In genomic region chr2:122631226-122631801, GRCm38 (mm10) we compare ENCODE assay signal across 8 mouse cellular contexts. TPM values are rescaled to one million over a fixed set of nuclear protein-coding genes. Genes with fewer than 3 reads are reported as not detected.
DNase-seq lines count a peak whose midpoint lies in the region; ATAC-seq and TF ChIP-seq lines count a peak whose summit lies in the region.

No protein-coding gene starts in this region.

- no peaks in the 10 kb centered on the region for H3K4me1 ChIP-seq in forebrain, postnatal 0 days (ENCODE audit: insufficient read depth)
- no peaks in the 10 kb centered on the region for H3K4me1 ChIP-seq in hindbrain, postnatal 0 days (ENCODE audit: insufficient read depth, low read length)
- peaks cover 20% of the 10 kb centered on the region for H3K4me1 ChIP-seq in liver, embryonic 13.5 days (replicated peaks)
- H3K4me1 ChIP-seq in neural tube, embryonic 11.5 days (ENCODE audit: control insufficient read depth, insufficient read depth, low read length): peaks cover 7% of the 10 kb centered on the region; the same call in 1 of the 2 replicates

- H3K4me3 ChIP-seq in forebrain, postnatal 0 days (ENCODE audit: low read depth, low read length): peak overlapping the region; percentile 68
- H3K4me3 ChIP-seq in hindbrain, postnatal 0 days (ENCODE audit: low read length): peak overlapping the region; percentile 92
- peak overlapping the region; percentile 96 for H3K4me3 ChIP-seq in liver, embryonic 13.5 days (replicated peaks)
- H3K4me3 ChIP-seq in neural tube, embryonic 11.5 days (ENCODE audit: low read depth, low read length): peak overlapping the region; percentile 97

- WGBS in forebrain, postnatal 0 days: 4% methylated on average over 53 of the region's 53 CpGs
- under 1% methylated on average over 52 of the region's 53 CpGs for WGBS in hindbrain, postnatal 0 days
- WGBS in liver, embryonic 13.5 days (ENCODE audit: insufficient replicate concordance): under 1% methylated on average over 53 of the region's 53 CpGs
- WGBS in neural tube, embryonic 11.5 days: under 1% methylated on average over 53 of the region's 53 CpGs

- TF ChIP-seq CTCF in forebrain, postnatal 0 days (IDR thresholded peaks at IDR 0.05; ENCODE audit: low read depth): no peak
- TF ChIP-seq CTCF in hindbrain, postnatal 0 days (IDR thresholded peaks at IDR 0.05; ENCODE audit: low read depth): peak; percentile 21

- no peaks in the 10 kb centered on the region for H3K27me3 ChIP-seq in forebrain, postnatal 0 days (ENCODE audit: insufficient read depth, low read length)
- no peaks in the 10 kb centered on the region for H3K27me3 ChIP-seq in hindbrain, postnatal 0 days (ENCODE audit: insufficient read depth, low read length)
- 0 out of 2 replicates have a peak, but pooled peaks cover 5% of the 10 kb centered on the region for H3K27me3 ChIP-seq in liver, embryonic 13.5 days
- H3K27me3 ChIP-seq in neural tube, embryonic 11.5 days (ENCODE audit: control insufficient read depth, insufficient read depth, low read length): no peaks in the 10 kb centered on the region

- H3K36me3 ChIP-seq in forebrain, postnatal 0 days (ENCODE audit: insufficient read depth): peaks cover 18% of the 10 kb centered on the region
- H3K36me3 ChIP-seq in hindbrain, postnatal 0 days (ENCODE audit: insufficient read depth, low read length): peaks cover 13% of the 10 kb centered on the region
- H3K36me3 ChIP-seq in liver, embryonic 13.5 days: peaks cover 16% of the 10 kb centered on the region
- peaks cover 8% of the 10 kb centered on the region for H3K36me3 ChIP-seq in neural tube, embryonic 11.5 days (ENCODE audit: control insufficient read depth, insufficient read depth, low read length)

- peak overlapping the region; percentile 68 for H3K9ac ChIP-seq in forebrain, postnatal 0 days
- H3K9ac ChIP-seq in hindbrain, postnatal 0 days (replicated peaks; ENCODE audit: low read length): peak overlapping the region; percentile 90
- H3K9ac ChIP-seq in liver, embryonic 13.5 days: peak overlapping the region; percentile 91
- peak overlapping the region; percentile 94 for H3K9ac ChIP-seq in neural tube, embryonic 11.5 days (ENCODE audit: low read length)

- H3K9me3 ChIP-seq in forebrain, postnatal 0 days (ENCODE audit: low read length): no peaks in the 10 kb centered on the region
- no peaks in the 10 kb centered on the region for H3K9me3 ChIP-seq in hindbrain, postnatal 0 days (ENCODE audit: low read length)
- H3K9me3 ChIP-seq in liver, embryonic 13.5 days (replicated peaks): no peaks in the 10 kb centered on the region
- H3K9me3 ChIP-seq in neural tube, embryonic 11.5 days (ENCODE audit: control insufficient read depth, low read length): no peaks in the 10 kb centered on the region

- H3K4me2 ChIP-seq in forebrain, postnatal 0 days (ENCODE audit: low read depth): peak overlapping the region; percentile 97
- peak overlapping the region; percentile 98 for H3K4me2 ChIP-seq in hindbrain, postnatal 0 days (ENCODE audit: low read depth, low read length)
- peak overlapping the region; percentile 98 for H3K4me2 ChIP-seq in liver, embryonic 13.5 days
- H3K4me2 ChIP-seq in neural tube, embryonic 11.5 days (ENCODE audit: low read depth): peak overlapping the region; percentile 93

- ATAC-seq in forebrain, postnatal 0 days: peak; percentile 30; the same call in 1 of the 2 replicates
- ATAC-seq in hindbrain, postnatal 0 days: peak; percentile 60
- peak; percentile 52 for ATAC-seq in liver, embryonic 13.5 days (ENCODE audit: low read depth)
- ATAC-seq in neural tube, embryonic 11.5 days (ENCODE audit: insufficient read depth, low FRiP score, low TSS enrichment): peak; percentile 27

- peak overlapping the region; percentile 76; the same call in 1 of the 2 replicates for H3K27ac ChIP-seq in forebrain, postnatal 0 days (ENCODE audit: low read depth, low read length)
- peak overlapping the region; percentile 82 for H3K27ac ChIP-seq in hindbrain, postnatal 0 days
- H3K27ac ChIP-seq in liver, embryonic 13.5 days: peak overlapping the region; percentile 75; the same call in 1 of the 2 replicates
- peak overlapping the region; percentile 64; the same call in 1 of the 2 replicates for H3K27ac ChIP-seq in neural tube, embryonic 11.5 days (ENCODE audit: low read depth, low read length)

- DNase-seq in spleen, adult 18-20 months: peak; percentile 16 to 33
- DNase-seq in spleen, postnatal 14 days (ENCODE audit: low spot score in 2 of 2): no peak
- peak; percentile 47 to 55 for DNase-seq in cerebellum, adult 18-20 months
- no peak for DNase-seq in forebrain, postnatal 0 days
- DNase-seq in hindbrain, postnatal 0 days (ENCODE audit: low spot score): peak; percentile 50
- peak; percentile 8 for DNase-seq in liver, embryonic 13.5 days
- peak; percentile 51 for DNase-seq in neural tube, embryonic 11.5 days (ENCODE audit: low spot score)
- peak; percentile 55 for DNase-seq in yolk sac, embryonic 10.5 days (ENCODE audit: low spot score)

RNA-seq across cellular contexts. Expression of gene AA467197, which starts 5.5 kb away (rescaled TPM):
- total RNA-seq in forebrain, postnatal 0 days (2014; rRNA removed): 0.46 and 1.4 TPM in 2 replicates
- 0.59 TPM in 1 of 2 replicates, not detected in the other for polyA plus RNA-seq in forebrain, postnatal 0 days (2015; fragmentation: Nextera tagmentation; extraction: Ambion mirVana)
- not detected in 2 replicates for total RNA-seq in hindbrain, postnatal 0 days (2014; rRNA removed)
- 0.66 and 1.3 TPM in 2 replicates for polyA plus RNA-seq in hindbrain, postnatal 0 days (2015; fragmentation: Nextera tagmentation; extraction: Ambion mirVana)
- polyA plus RNA-seq in liver, embryonic 13.5 days (2015; fragmentation: Nextera tagmentation; extraction: Ambion mirVana): 0.27 and 0.50 TPM in 2 replicates
- polyA plus RNA-seq in neural tube, embryonic 11.5 days (2014; fragmentation: Nextera tagmentation; extraction: Ambion mirVana): 0.53 and 0.81 TPM in 2 replicates

RNA-seq across cellular contexts. Expression of gene Gatm, which starts 20.2 kb away (rescaled TPM):
- total RNA-seq in forebrain, postnatal 0 days (2014; rRNA removed): 47.6 and 48.2 TPM in 2 replicates
- 53.0 and 59.7 TPM in 2 replicates for polyA plus RNA-seq in forebrain, postnatal 0 days (2015; fragmentation: Nextera tagmentation; extraction: Ambion mirVana)
- 42.7 and 44.0 TPM in 2 replicates for total RNA-seq in hindbrain, postnatal 0 days (2014; rRNA removed)
- 72.9 and 78.1 TPM in 2 replicates for polyA plus RNA-seq in hindbrain, postnatal 0 days (2015; fragmentation: Nextera tagmentation; extraction: Ambion mirVana)
- 24.5 and 30.1 TPM in 2 replicates for polyA plus RNA-seq in liver, embryonic 13.5 days (2015; fragmentation: Nextera tagmentation; extraction: Ambion mirVana)
- 18.8 and 21.9 TPM in 2 replicates for polyA plus RNA-seq in neural tube, embryonic 11.5 days (2014; fragmentation: Nextera tagmentation; extraction: Ambion mirVana)

Comparison
In these comparisons a context has a peak if more than half of its experiments do, and no peak if none do; other contexts are left out.
1. DNase-seq: peak in spleen, adult 18-20 months (2 of 2), cerebellum, adult 18-20 months (2 of 2), hindbrain, postnatal 0 days (single experiment), liver, embryonic 13.5 days (single experiment), neural tube, embryonic 11.5 days (single experiment) and yolk sac, embryonic 10.5 days (single experiment); none in spleen, postnatal 14 days (0 of 2) and forebrain, postnatal 0 days (single experiment).
2. Peak in every context shown above with its lines, with median percentiles within 50 percentile points of each other: ATAC-seq, H3K27ac ChIP-seq, H3K4me2 ChIP-seq, H3K4me3 ChIP-seq and H3K9ac ChIP-seq.